Mouse (Mus musculus): ENCODE data around the gene Slain1.

DNA sequence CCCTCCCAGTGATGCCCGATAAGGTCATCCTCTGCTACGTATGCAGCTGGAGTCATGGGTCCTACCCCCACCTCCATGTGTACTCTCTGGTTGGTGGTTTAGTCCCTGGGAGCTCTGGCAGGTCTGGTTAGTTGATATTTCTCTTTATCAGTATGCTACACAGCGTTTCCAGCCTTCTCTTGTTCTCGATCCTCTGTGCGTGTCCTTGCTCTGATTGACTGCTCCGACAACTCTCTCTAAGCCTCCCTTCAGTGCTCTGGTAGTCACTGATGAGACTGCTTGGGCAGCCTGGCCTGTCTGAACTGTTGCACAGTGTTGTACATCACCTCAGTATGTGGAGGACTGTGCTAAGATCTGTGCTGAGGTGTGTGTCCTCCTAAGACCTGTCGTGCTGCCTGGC, 70.1 kb downstream of the Slain1 start:
- TF ChIP-seq CTCF (conservative IDR thresholded peaks at IDR 0.05; ENCODE audit: low read length): no peak
- TF ChIP-seq POU5F1 (IDR thresholded peaks at IDR 0.05; ENCODE audit: borderline replicate concordance, low read length): no peak
- TF ChIP-seq NANOG (IDR thresholded peaks at IDR 0.05; ENCODE audit: borderline replicate concordance, low read length): no peak

All from E14TG2a.4 (cell line).